24 mouse cellular contexts compared by ENCODE assay signal in genomic region chr1:130799399-130799798, GRCm38 (mm10). TPM values are rescaled to one million over a fixed set of nuclear protein-coding genes. Genes with fewer than 3 reads are reported as not detected.
A peak's percentile ranks its signal among the peaks of the same experiment; 100 is the strongest.
DNase-seq lines count a peak whose midpoint lies in the region; ATAC-seq and TF ChIP-seq lines count a peak whose summit lies in the region.
"Had no signal": no experiment of that assay in that cellular context is flagged by ENCODE, and none has a peak within 500 bp of the region (broad histone marks: within the 10 kb centered on the region; RNA-seq: fewer than 3 reads in every experiment).

No protein-coding gene starts in this region.

- intact Hi-C loops in left cerebral cortex, postnatal 36 days (cut with DNase I), result loop anchor here (5.0 kb wide), 2 partner anchors 253 to 473 kb away; no protein-coding TSS in a partner anchor

- H3K36me3 ChIP-seq in midbrain, embryonic 11.5 days (ENCODE audit: control insufficient read depth, insufficient read depth, low read length), result no peaks in the 10 kb centered on the region
- no peaks in the 10 kb centered on the region for H3K36me3 ChIP-seq in midbrain, postnatal 0 days (ENCODE audit: insufficient read depth, low read length)
- no peaks in the 10 kb centered on the region for H3K36me3 ChIP-seq in splenic B cell, adult 2 months (ENCODE audit: control insufficient read depth, insufficient read depth, low read length, poor library complexity, severe bottlenecking)
- H3K36me3 ChIP-seq: embryonic facial prominence, embryonic 15.5 days; forebrain, embryonic 10.5 days; G1E had no signal

- TF ChIP-seq CTCF in midbrain, postnatal 0 days (IDR thresholded peaks at IDR 0.05), result no peak

- WGBS in midbrain, embryonic 11.5 days, result 90% methylated on average over 2 of the region's 2 CpGs
- 97% methylated on average over 2 of the region's 2 CpGs for WGBS in midbrain, postnatal 0 days

- no peak overlapping the region for H3K9ac ChIP-seq in midbrain, embryonic 11.5 days (ENCODE audit: low read length)
- no peak overlapping the region for H3K9ac ChIP-seq in midbrain, postnatal 0 days (replicated peaks; ENCODE audit: low read length, poor library complexity, severe bottlenecking)
- H3K9ac ChIP-seq: embryonic facial prominence, embryonic 15.5 days; hindbrain, embryonic 14.5 days had no signal

- H3K27me3 ChIP-seq in midbrain, embryonic 11.5 days (ENCODE audit: control insufficient read depth, insufficient read depth, low read length), result no peaks in the 10 kb centered on the region
- no peaks in the 10 kb centered on the region for H3K27me3 ChIP-seq in midbrain, postnatal 0 days (ENCODE audit: insufficient read depth, low read length)
- H3K27me3 ChIP-seq in splenic B cell, adult 2 months (ENCODE audit: control insufficient read depth, insufficient read depth, low read length, poor library complexity, severe bottlenecking), result no peaks in the 10 kb centered on the region
- H3K27me3 ChIP-seq: embryonic facial prominence, embryonic 15.5 days had no signal

- peak; percentile 6 for DNase-seq in midbrain, embryonic 11.5 days (ENCODE audit: low spot score, missing footprints)
- DNase-seq in midbrain, postnatal 0 days (ENCODE audit: low spot score), result no peak
- peak; percentile 71 for DNase-seq in A20 (ENCODE audit: low read depth, low spot score)
- peak; percentile 42 for DNase-seq in splenic B cell, adult 2 months (ENCODE audit: low read depth, low spot score)
- no peak for DNase-seq in left cerebral cortex, postnatal 36 days (ENCODE audit: low spot score in 2 of 2)
- no peak for DNase-seq in layer of hippocampus, postnatal 36 days
- DNase-seq: adrenal gland, postnatal 10 days; cerebellum, adult 18-20 months; cerebellum, adult 9-11 months; cerebellum, postnatal 36 days; embryo, embryonic 11 days; gastrocnemius, adult 2 months; gastrocnemius, postnatal 25 days; heart, adult 11 months; heart, postnatal 10 days had no signal

- no peak for ATAC-seq in midbrain, embryonic 11.5 days (ENCODE audit: low FRiP score)
- ATAC-seq in midbrain, postnatal 0 days (ENCODE audit: low FRiP score), result no peak
- 0 out of 2 replicates have a peak, but pooled peaks have one; percentile 34 for ATAC-seq in common myeloid progenitor, adult 5-6 weeks (replicated peaks; ENCODE audit: low read depth, poor library complexity, severe bottlenecking)
- ATAC-seq: forebrain, embryonic 14.5 days had no signal

- H3K27ac ChIP-seq in midbrain, embryonic 11.5 days (ENCODE audit: low read depth, low read length), result no peak overlapping the region
- H3K27ac ChIP-seq in midbrain, postnatal 0 days (ENCODE audit: low read depth, low read length), result no peak overlapping the region
- H3K27ac ChIP-seq: embryonic facial prominence, embryonic 15.5 days; forebrain, embryonic 10.5 days; gastrocnemius, adult 2 months; hindbrain, embryonic 14.5 days had no signal

- H3K9me3 ChIP-seq in midbrain, embryonic 11.5 days (ENCODE audit: control insufficient read depth, low read length), result no peaks in the 10 kb centered on the region
- no peaks in the 10 kb centered on the region for H3K9me3 ChIP-seq in midbrain, postnatal 0 days (ENCODE audit: low read length)
- H3K9me3 ChIP-seq: embryonic facial prominence, embryonic 15.5 days; forebrain, embryonic 10.5 days; G1E had no signal

- no peak overlapping the region for H3K4me3 ChIP-seq in midbrain, embryonic 11.5 days (ENCODE audit: low read depth, low read length)
- no peak overlapping the region for H3K4me3 ChIP-seq in midbrain, postnatal 0 days (ENCODE audit: low read depth, low read length)
- H3K4me3 ChIP-seq: embryonic facial prominence, embryonic 15.5 days; erythroblast, embryonic 14.5 days; forebrain, embryonic 10.5 days; gastrocnemius, adult 2 months had no signal

- H3K4me2 ChIP-seq in midbrain, embryonic 11.5 days, result no peak overlapping the region
- H3K4me2 ChIP-seq in midbrain, postnatal 0 days (ENCODE audit: low read depth, low read length, poor library complexity, severe bottlenecking), result no peak overlapping the region
- H3K4me2 ChIP-seq: embryonic facial prominence, embryonic 15.5 days; hindbrain, embryonic 14.5 days had no signal

- H3K4me1 ChIP-seq in midbrain, embryonic 11.5 days (ENCODE audit: control insufficient read depth, insufficient read depth, low read length), result no peaks in the 10 kb centered on the region
- no peaks in the 10 kb centered on the region for H3K4me1 ChIP-seq in midbrain, postnatal 0 days (ENCODE audit: insufficient read depth, low read length)
- H3K4me1 ChIP-seq: embryonic facial prominence, embryonic 15.5 days had no signal

RNA-seq across cellular contexts. Expression of gene Fcamr, which starts 1.3 kb away (rescaled TPM):
- polyA plus RNA-seq in midbrain, embryonic 11.5 days (2014; fragmentation: Nextera tagmentation; extraction: Ambion mirVana), result not detected in 2 replicates
- total RNA-seq in midbrain, postnatal 0 days (2014; rRNA removed), result not detected in 2 replicates
- polyA plus RNA-seq in midbrain, postnatal 0 days (2015; fragmentation: Nextera tagmentation; extraction: Ambion mirVana), result not detected in 2 replicates
- total RNA-seq in common myeloid progenitor, adult 5-6 weeks (2017), result not detected in 2 replicates
- total RNA-seq in left cerebral cortex, postnatal 36 days (2021), result not detected
- total RNA-seq in layer of hippocampus, postnatal 36 days (2021), result not detected
- total RNA-seq: G1E; gastrocnemius, postnatal 25 days; hematopoietic stem cell, adult 5-6 weeks had no signal
- polyA plus RNA-seq: embryonic facial prominence, embryonic 11.5 days; erythroblast, embryonic 14.5 days; forebrain, embryonic 10.5 days; forebrain, embryonic 14.5 days; G1E; hindbrain, embryonic 14.5 days had no signal

RNA-seq across cellular contexts. Expression of gene Pigr, which starts 27.1 kb away (rescaled TPM):
- polyA plus RNA-seq in midbrain, embryonic 11.5 days (2014; fragmentation: Nextera tagmentation; extraction: Ambion mirVana), result not detected in 2 replicates
- not detected in 2 replicates for total RNA-seq in midbrain, postnatal 0 days (2014; rRNA removed)
- polyA plus RNA-seq in midbrain, postnatal 0 days (2015; fragmentation: Nextera tagmentation; extraction: Ambion mirVana), result not detected in 2 replicates
- total RNA-seq in common myeloid progenitor, adult 5-6 weeks (2017), result not detected in 2 replicates
- total RNA-seq in left cerebral cortex, postnatal 36 days (2021), result not detected
- total RNA-seq in layer of hippocampus, postnatal 36 days (2021), result not detected
- total RNA-seq: gastrocnemius, adult 2 months; gastrocnemius, postnatal 25 days; heart, postnatal 10 days; hematopoietic stem cell, adult 5-6 weeks had no signal
- polyA plus RNA-seq: embryonic facial prominence, embryonic 11.5 days; forebrain, embryonic 10.5 days; forebrain, embryonic 14.5 days; G1E; hindbrain, embryonic 14.5 days had no signal

Comparison
In these comparisons a context has a peak if more than half of its experiments do, and no peak if none do; other contexts are left out.
1. DNase-seq: peak in midbrain, embryonic 11.5 days (single experiment), A20 (single experiment) and splenic B cell, adult 2 months (single experiment); none in midbrain, postnatal 0 days (single experiment), left cerebral cortex, postnatal 36 days (0 of 2) and layer of hippocampus, postnatal 36 days (0 of 2).